Mouse (Mus musculus): ENCODE measurements around the gene BC028528. TPM values are rescaled to one million over a fixed set of nuclear protein-coding genes. Genes with fewer than 3 reads are reported as not detected.
"Not testable (repeated sequence)": the region's sequence is repeated elsewhere in the genome, so short reads cannot be mapped to it uniquely, and the experiment has no call there.

BC028528 gene
- total and polyA plus RNA-seq, 2 experiments from 2014 or later: 2.6 to 23.3 TPM

DNA sequence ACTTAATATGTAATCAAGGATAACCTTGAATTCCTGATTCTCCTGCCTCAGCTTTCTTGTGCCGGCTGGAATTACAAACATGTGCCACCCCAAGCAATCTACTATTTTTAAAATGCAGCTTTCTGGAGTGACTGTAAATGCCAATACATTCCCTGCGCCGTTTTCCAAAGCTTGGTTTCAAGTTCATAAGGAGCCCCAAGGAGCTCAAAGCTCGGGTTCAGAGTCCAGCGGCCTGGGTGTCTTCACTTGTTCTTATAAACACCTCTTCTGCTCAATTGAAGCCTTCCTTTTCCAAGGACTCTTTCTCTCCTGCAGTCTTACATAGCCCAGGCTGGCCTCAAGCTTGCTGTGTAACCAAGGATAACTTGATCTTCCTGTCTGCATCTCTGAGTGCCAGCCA, 25.7 kb downstream of the BC028528 start:
- Histone ChIP-seq H3K27ac (no peak overlapping the region), H3K4me3 (ENCODE audit: low read length) (no peak overlapping the region), H3K9me3 (ENCODE audit: low read length) (no peaks in the 10 kb centered on the region), H3K27me3 (ENCODE audit: insufficient read depth, low read length) (no peaks in the 10 kb centered on the region), H3K4me1 (ENCODE audit: insufficient read depth, low read length) (no peaks in the 10 kb centered on the region), H3K36me3 (ENCODE audit: insufficient read depth, low read length) (peaks cover 16% of the 10 kb centered on the region), H3K9ac (replicated peaks; ENCODE audit: low read length) (no peak overlapping the region), H3K4me2 (ENCODE audit: low read depth, low read length) (no peak overlapping the region)
- DNase-seq (ENCODE audit: low spot score): no peak
- ATAC-seq: no peak
- WGBS: 92% methylated on average over 5 of the region's 5 CpGs
- TF ChIP-seq CTCF (IDR thresholded peaks at IDR 0.05; ENCODE audit: low read depth): no peak

DNA sequence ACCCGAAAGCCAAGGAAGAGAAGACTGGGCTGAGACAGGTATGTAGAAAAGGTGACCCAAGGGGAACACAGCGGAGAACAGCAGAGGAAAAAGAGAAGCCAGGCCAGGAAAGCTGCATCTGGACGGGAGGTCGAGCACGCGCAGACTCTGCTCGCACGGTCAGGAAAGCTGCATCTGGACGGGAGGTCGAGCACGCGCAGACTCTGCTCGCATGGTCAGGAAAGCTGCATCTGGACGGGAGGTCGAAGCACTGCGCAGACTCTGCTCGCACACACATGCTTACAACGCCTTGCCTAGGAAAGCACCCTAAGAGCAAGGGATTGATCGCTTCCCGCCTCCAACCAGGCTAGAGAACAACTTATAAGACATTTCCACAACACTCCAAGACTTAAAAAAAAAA, 26.2 kb downstream of the BC028528 start:
- no peak overlapping the region for H3K4me2 ChIP-seq (ENCODE audit: low read depth, low read length)
- DNase-seq (ENCODE audit: low spot score): no peak
- no peaks in the 10 kb centered on the region for H3K9me3 ChIP-seq (ENCODE audit: low read length)
- H3K36me3 ChIP-seq (ENCODE audit: insufficient read depth, low read length): peaks cover 16% of the 10 kb centered on the region
- no peak overlapping the region for H3K9ac ChIP-seq (replicated peaks; ENCODE audit: low read length)
- H3K27me3 ChIP-seq (ENCODE audit: insufficient read depth, low read length): no peaks in the 10 kb centered on the region
- no peaks in the 10 kb centered on the region for H3K4me1 ChIP-seq (ENCODE audit: insufficient read depth, low read length)
- ATAC-seq: no peak
- no peak overlapping the region for H3K4me3 ChIP-seq (ENCODE audit: low read length)
- TF ChIP-seq CTCF (IDR thresholded peaks at IDR 0.05; ENCODE audit: low read depth): no peak
- H3K27ac ChIP-seq: no peak overlapping the region
- WGBS: 93% methylated on average over 20 of the region's 20 CpGs

- Histone ChIP-seq H3K4me3 (ENCODE audit: low read length) (no peak overlapping the region), H3K36me3 (ENCODE audit: insufficient read depth, low read length) (peaks cover 16% of the 10 kb centered on the region), H3K27me3 (ENCODE audit: insufficient read depth, low read length) (no peaks in the 10 kb centered on the region), H3K9me3 (ENCODE audit: low read length) (no peaks in the 10 kb centered on the region), H3K4me1 (ENCODE audit: insufficient read depth, low read length) (no peaks in the 10 kb centered on the region), H3K4me2 (ENCODE audit: low read depth, low read length) (no peak overlapping the region), H3K27ac (no peak overlapping the region), H3K9ac (replicated peaks; ENCODE audit: low read length) (no peak overlapping the region)
- DNase-seq (ENCODE audit: low spot score) (no peak), ATAC-seq (no peak)
- TF ChIP-seq CTCF (IDR thresholded peaks at IDR 0.05; ENCODE audit: low read depth): no peak
- 75% methylated on average over 5 of the region's 5 CpGs for WGBS
Measured at GRCm38 (mm10) chr3:95865050-95865449, 26.8 kb downstream of the BC028528 start.

GRCm38 (mm10) chr3:95863578-95863977, 28.2 kb downstream of the BC028528 start:
- ATAC-seq (no peak), DNase-seq (ENCODE audit: low spot score) (no peak)
- no peaks in the 10 kb centered on the region for H3K27me3 ChIP-seq (ENCODE audit: insufficient read depth, low read length)
- H3K4me1 ChIP-seq (ENCODE audit: insufficient read depth, low read length): no peaks in the 10 kb centered on the region
- 79% methylated on average over 7 of the region's 7 CpGs for WGBS
- no peak overlapping the region for H3K4me3 ChIP-seq (ENCODE audit: low read length)
- H3K9me3 ChIP-seq (ENCODE audit: low read length): no peaks in the 10 kb centered on the region
- TF ChIP-seq CTCF (IDR thresholded peaks at IDR 0.05; ENCODE audit: low read depth): no peak
- peaks cover 16% of the 10 kb centered on the region for H3K36me3 ChIP-seq (ENCODE audit: insufficient read depth, low read length)
- no peak overlapping the region for H3K27ac ChIP-seq
- H3K4me2 ChIP-seq (ENCODE audit: low read depth, low read length): no peak overlapping the region
- no peak overlapping the region for H3K9ac ChIP-seq (replicated peaks; ENCODE audit: low read length)

GRCm38 (mm10) chr3:95861796-95862195, 30.0 kb downstream of the BC028528 start:
- H3K9ac ChIP-seq (replicated peaks; ENCODE audit: low read length): no peak overlapping the region
- H3K4me3 ChIP-seq (ENCODE audit: low read length): no peak overlapping the region
- TF ChIP-seq CTCF (IDR thresholded peaks at IDR 0.05; ENCODE audit: low read depth): peak; percentile 81
- peaks cover 16% of the 10 kb centered on the region; the same call in 1 of the 2 replicates for H3K36me3 ChIP-seq (ENCODE audit: insufficient read depth, low read length)
- 37% methylated on average over 2 of the region's 2 CpGs for WGBS
- no peaks in the 10 kb centered on the region for H3K9me3 ChIP-seq (ENCODE audit: low read length)
- H3K27me3 ChIP-seq (ENCODE audit: insufficient read depth, low read length): no peaks in the 10 kb centered on the region
- DNase-seq (ENCODE audit: low spot score): peak; percentile 88
- no peaks in the 10 kb centered on the region for H3K4me1 ChIP-seq (ENCODE audit: insufficient read depth, low read length)
- no peak overlapping the region for H3K27ac ChIP-seq
- H3K4me2 ChIP-seq (ENCODE audit: low read depth, low read length): no peak overlapping the region
- peak; percentile 74 for ATAC-seq

- Histone ChIP-seq H3K4me1 (ENCODE audit: insufficient read depth, low read length) (no peaks in the 10 kb centered on the region), H3K27ac (no peak overlapping the region), H3K4me3 (ENCODE audit: low read length) (no peak overlapping the region), H3K9ac (replicated peaks; ENCODE audit: low read length) (no peak overlapping the region), H3K9me3 (ENCODE audit: low read length) (no peaks in the 10 kb centered on the region), H3K36me3 (ENCODE audit: insufficient read depth, low read length) (peaks cover 16% of the 10 kb centered on the region; the same call in 1 of the 2 replicates), H3K4me2 (ENCODE audit: low read depth, low read length) (no peak overlapping the region), H3K27me3 (ENCODE audit: insufficient read depth, low read length) (no peaks in the 10 kb centered on the region)
- 72% methylated on average over 10 of the region's 10 CpGs for WGBS
- ATAC-seq (no peak), DNase-seq (ENCODE audit: low spot score) (no peak)
- peak; percentile 44 for TF ChIP-seq CTCF (IDR thresholded peaks at IDR 0.05; ENCODE audit: low read depth)
Measured at GRCm38 (mm10) chr3:95861216-95861615, 30.6 kb downstream of the BC028528 start.

DNA sequence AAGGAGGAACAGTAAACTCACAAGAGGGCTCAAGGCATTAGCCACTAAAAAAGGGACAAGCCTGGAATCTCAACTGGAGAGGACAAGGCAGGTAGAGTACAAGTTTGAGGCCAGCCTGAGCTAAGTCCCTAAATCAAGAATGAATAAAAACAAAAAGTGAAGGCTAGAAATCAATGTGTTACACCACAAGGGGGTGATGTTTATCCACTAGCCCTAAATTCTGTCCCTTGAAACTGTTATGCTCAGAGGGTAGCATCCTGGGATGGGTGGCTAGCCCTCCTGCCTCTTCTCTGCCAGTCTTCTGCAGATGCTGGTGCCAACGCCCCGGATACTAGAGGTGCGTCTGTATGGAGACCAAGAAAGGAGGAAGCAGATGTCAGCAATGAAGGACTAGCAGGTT, 31.5 kb downstream of the BC028528 start:
- 81% methylated on average over 3 of the region's 3 CpGs for WGBS
- peak; percentile 34; the same call in 1 of the 2 replicates for TF ChIP-seq CTCF (IDR thresholded peaks at IDR 0.05; ENCODE audit: low read depth)
- H3K9me3 ChIP-seq (ENCODE audit: low read length): no peaks in the 10 kb centered on the region
- H3K36me3 ChIP-seq (ENCODE audit: insufficient read depth, low read length): peaks cover 11% of the 10 kb centered on the region; the same call in 1 of the 2 replicates
- ATAC-seq (no peak), DNase-seq (ENCODE audit: low spot score) (no peak)
- no peak overlapping the region for H3K4me2 ChIP-seq (ENCODE audit: low read depth, low read length)
- no peaks in the 10 kb centered on the region for H3K4me1 ChIP-seq (ENCODE audit: insufficient read depth, low read length)
- no peak overlapping the region for H3K27ac ChIP-seq
- no peak overlapping the region for H3K4me3 ChIP-seq (ENCODE audit: low read length)
- H3K9ac ChIP-seq (replicated peaks; ENCODE audit: low read length): no peak overlapping the region
- H3K27me3 ChIP-seq (ENCODE audit: insufficient read depth, low read length): no peaks in the 10 kb centered on the region

DNA sequence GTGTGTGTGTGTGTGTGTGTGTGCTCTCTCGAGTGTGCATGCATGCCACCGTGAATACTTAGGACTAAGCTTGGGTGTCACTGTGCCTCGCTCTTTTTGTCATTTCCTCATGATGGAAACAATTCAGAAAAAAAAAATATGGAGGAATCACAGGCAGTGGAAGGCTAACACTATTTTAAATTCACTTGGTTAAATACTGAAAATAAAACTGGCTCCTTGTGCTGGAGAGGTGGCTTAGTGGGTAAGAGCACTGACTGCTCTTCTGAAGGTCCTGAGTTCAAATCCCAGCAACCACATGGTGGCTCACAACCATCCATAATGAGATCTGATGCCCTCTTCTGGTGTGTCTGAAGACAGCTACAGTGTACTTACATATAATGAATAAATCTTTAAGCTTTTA, 33.5 kb downstream of the BC028528 start:
- not testable (repeated sequence) for DNase-seq (ENCODE audit: low spot score); H3K27ac ChIP-seq; ATAC-seq; H3K4me3 ChIP-seq (ENCODE audit: low read length); H3K36me3 ChIP-seq (ENCODE audit: insufficient read depth, low read length); H3K4me2 ChIP-seq (ENCODE audit: low read depth, low read length); H3K4me1 ChIP-seq (ENCODE audit: insufficient read depth, low read length); H3K27me3 ChIP-seq (ENCODE audit: insufficient read depth, low read length); H3K9me3 ChIP-seq (ENCODE audit: low read length); H3K9ac ChIP-seq (replicated peaks; ENCODE audit: low read length)
- 87% methylated on average over 3 of the region's 3 CpGs for WGBS

- not testable (repeated sequence) for ATAC-seq; H3K4me2 ChIP-seq (ENCODE audit: low read depth, low read length); H3K27ac ChIP-seq; DNase-seq (ENCODE audit: low spot score); H3K4me3 ChIP-seq (ENCODE audit: low read length); H3K9me3 ChIP-seq (ENCODE audit: low read length); H3K9ac ChIP-seq (replicated peaks; ENCODE audit: low read length); H3K27me3 ChIP-seq (ENCODE audit: insufficient read depth, low read length); H3K4me1 ChIP-seq (ENCODE audit: insufficient read depth, low read length)
- WGBS: 97% methylated on average over 1 of the region's 1 CpGs
- peaks cover 12% of the 10 kb centered on the region; the same call in 1 of the 2 replicates for H3K36me3 ChIP-seq (ENCODE audit: insufficient read depth, low read length)
Measured at GRCm38 (mm10) chr3:95857050-95857449, 34.8 kb downstream of the BC028528 start.
